Mouse (Mus musculus): Measurements from ENCODE around the gene Otx2. TPM values are rescaled to one million over a fixed set of nuclear protein-coding genes. Genes with fewer than 3 reads are reported as not detected.

Otx2 gene
- polyA plus RNA-seq, 1 experiment from 2014 or later: 13.9 TPM

GRCm38 (mm10) chr14:48659661-48660060 lies 14.0 kb downstream of the Otx2 start:
- Histone ChIP-seq H3K4me2 (replicated peaks; ENCODE audit: low read depth, low read length) (no peak overlapping the region), H3K27me3 (ENCODE audit: control insufficient read depth, insufficient read depth, low read length) (peaks cover 87% of the 10 kb centered on the region), H3K4me1 (replicated peaks; ENCODE audit: control insufficient read depth, insufficient read depth, low read length) (no peaks in the 10 kb centered on the region), H3K9ac (ENCODE audit: low read depth, low read length) (no peak overlapping the region), H3K27ac (ENCODE audit: low read depth, low read length) (no peak overlapping the region), H3K9me3 (ENCODE audit: control insufficient read depth, low read length) (no peaks in the 10 kb centered on the region), H3K4me3 (ENCODE audit: low read depth, low read length) (no peak overlapping the region), H3K36me3 (ENCODE audit: control insufficient read depth, insufficient read depth, low read length) (no peaks in the 10 kb centered on the region)
- 76% methylated on average over 4 of the region's 4 CpGs for WGBS
- DNase-seq (ENCODE audit: low spot score) (no peak), ATAC-seq (ENCODE audit: low FRiP score) (no peak)

GRCm38 (mm10) chr14:48657241-48657640 lies 16.4 kb downstream of the Otx2 start:
- H3K27ac ChIP-seq (ENCODE audit: low read depth, low read length): no peak overlapping the region
- H3K4me1 ChIP-seq (replicated peaks; ENCODE audit: control insufficient read depth, insufficient read depth, low read length): no peaks in the 10 kb centered on the region
- DNase-seq (ENCODE audit: low spot score): no peak
- WGBS: 78% methylated on average over 6 of the region's 6 CpGs
- no peaks in the 10 kb centered on the region for H3K36me3 ChIP-seq (ENCODE audit: control insufficient read depth, insufficient read depth, low read length)
- H3K27me3 ChIP-seq (ENCODE audit: control insufficient read depth, insufficient read depth, low read length): peaks cover 95% of the 10 kb centered on the region
- no peak for ATAC-seq (ENCODE audit: low FRiP score)
- no peak overlapping the region for H3K4me2 ChIP-seq (replicated peaks; ENCODE audit: low read depth, low read length)
- no peaks in the 10 kb centered on the region for H3K9me3 ChIP-seq (ENCODE audit: control insufficient read depth, low read length)
- no peak overlapping the region for H3K9ac ChIP-seq (ENCODE audit: low read depth, low read length)
- no peak overlapping the region for H3K4me3 ChIP-seq (ENCODE audit: low read depth, low read length)

GRCm38 (mm10) chr14:48656711-48657110 lies 16.9 kb downstream of the Otx2 start:
- H3K9me3 ChIP-seq (ENCODE audit: control insufficient read depth, low read length): no peaks in the 10 kb centered on the region
- H3K9ac ChIP-seq (ENCODE audit: low read depth, low read length): no peak overlapping the region
- no peak overlapping the region for H3K4me2 ChIP-seq (replicated peaks; ENCODE audit: low read depth, low read length)
- no peak overlapping the region for H3K4me3 ChIP-seq (ENCODE audit: low read depth, low read length)
- no peak for DNase-seq (ENCODE audit: low spot score)
- peaks cover 95% of the 10 kb centered on the region for H3K27me3 ChIP-seq (ENCODE audit: control insufficient read depth, insufficient read depth, low read length)
- H3K27ac ChIP-seq (ENCODE audit: low read depth, low read length): no peak overlapping the region
- H3K36me3 ChIP-seq (ENCODE audit: control insufficient read depth, insufficient read depth, low read length): no peaks in the 10 kb centered on the region
- ATAC-seq (ENCODE audit: low FRiP score): no peak
- H3K4me1 ChIP-seq (replicated peaks; ENCODE audit: control insufficient read depth, insufficient read depth, low read length): no peaks in the 10 kb centered on the region
- WGBS: 61% methylated on average over 4 of the region's 4 CpGs

GRCm38 (mm10) chr14:48655792-48656550 lies 17.6 kb downstream of the Otx2 start:
- Histone ChIP-seq H3K9ac (ENCODE audit: low read depth, low read length) (no peak overlapping the region), H3K4me3 (ENCODE audit: low read depth, low read length) (no peak overlapping the region), H3K36me3 (ENCODE audit: control insufficient read depth, insufficient read depth, low read length) (no peaks in the 10 kb centered on the region), H3K27ac (ENCODE audit: low read depth, low read length) (no peak overlapping the region), H3K27me3 (ENCODE audit: control insufficient read depth, insufficient read depth, low read length) (peaks cover 97% of the 10 kb centered on the region), H3K4me1 (replicated peaks; ENCODE audit: control insufficient read depth, insufficient read depth, low read length) (no peaks in the 10 kb centered on the region; the same call in 1 of the 2 replicates), H3K9me3 (ENCODE audit: control insufficient read depth, low read length) (no peaks in the 10 kb centered on the region), H3K4me2 (replicated peaks; ENCODE audit: low read depth, low read length) (no peak overlapping the region)
- 4% methylated on average over 21 of the region's 21 CpGs for WGBS
- DNase-seq (ENCODE audit: low spot score): peak; percentile 61
- ATAC-seq (ENCODE audit: low FRiP score): no peak

GRCm38 (mm10) chr14:48655073-48655791 lies 18.4 kb downstream of the Otx2 start:
- no peak for ATAC-seq (ENCODE audit: low FRiP score)
- no peaks in the 10 kb centered on the region for H3K9me3 ChIP-seq (ENCODE audit: control insufficient read depth, low read length)

GRCm38 (mm10) chr14:48654551-48655072 lies 19.0 kb downstream of the Otx2 start:
- 2% methylated on average over 20 of the region's 20 CpGs for WGBS
- no peak overlapping the region for H3K27ac ChIP-seq (ENCODE audit: low read depth, low read length)
- H3K9me3 ChIP-seq (ENCODE audit: control insufficient read depth, low read length): no peaks in the 10 kb centered on the region
- DNase-seq (ENCODE audit: low spot score) (peak; percentile 58), ATAC-seq (ENCODE audit: low FRiP score) (no peak)
- no peak overlapping the region for H3K4me3 ChIP-seq (ENCODE audit: low read depth, low read length)
- H3K4me1 ChIP-seq (replicated peaks; ENCODE audit: control insufficient read depth, insufficient read depth, low read length): no peaks in the 10 kb centered on the region; the same call in 1 of the 2 replicates
- no peak overlapping the region for H3K4me2 ChIP-seq (replicated peaks; ENCODE audit: low read depth, low read length)
- no peak overlapping the region for H3K9ac ChIP-seq (ENCODE audit: low read depth, low read length)
- no peaks in the 10 kb centered on the region for H3K36me3 ChIP-seq (ENCODE audit: control insufficient read depth, insufficient read depth, low read length)
- H3K27me3 ChIP-seq (ENCODE audit: control insufficient read depth, insufficient read depth, low read length): peaks cover 88% of the 10 kb centered on the region

More at GRCm38 (mm10) chr14:48655073-48655791, 18.4 kb downstream of the Otx2 start:
- H3K27me3 ChIP-seq (ENCODE audit: control insufficient read depth, insufficient read depth, low read length): peaks cover 95% of the 10 kb centered on the region
- no peak overlapping the region; the same call in 1 of the 2 replicates for H3K4me3 ChIP-seq (ENCODE audit: low read depth, low read length)
- no peak overlapping the region for H3K27ac ChIP-seq (ENCODE audit: low read depth, low read length)
- under 1% methylated on average over 33 of the region's 33 CpGs for WGBS
- peak; percentile 64 for DNase-seq (ENCODE audit: low spot score)
- H3K4me1 ChIP-seq (replicated peaks; ENCODE audit: control insufficient read depth, insufficient read depth, low read length): no peaks in the 10 kb centered on the region; the same call in 1 of the 2 replicates
- H3K9ac ChIP-seq (ENCODE audit: low read depth, low read length): no peak overlapping the region
- H3K4me2 ChIP-seq (replicated peaks; ENCODE audit: low read depth, low read length): no peak overlapping the region
- H3K36me3 ChIP-seq (ENCODE audit: control insufficient read depth, insufficient read depth, low read length): no peaks in the 10 kb centered on the region

- Histone ChIP-seq H3K4me1 (replicated peaks; ENCODE audit: control insufficient read depth, insufficient read depth, low read length) (no peaks in the 10 kb centered on the region; the same call in 1 of the 2 replicates), H3K27ac (ENCODE audit: low read depth, low read length) (no peak overlapping the region), H3K9ac (ENCODE audit: low read depth, low read length) (no peak overlapping the region), H3K4me2 (replicated peaks; ENCODE audit: low read depth, low read length) (no peak overlapping the region), H3K9me3 (ENCODE audit: control insufficient read depth, low read length) (no peaks in the 10 kb centered on the region), H3K27me3 (ENCODE audit: control insufficient read depth, insufficient read depth, low read length) (peaks cover 81% of the 10 kb centered on the region), H3K4me3 (ENCODE audit: low read depth, low read length) (no peak overlapping the region), H3K36me3 (ENCODE audit: control insufficient read depth, insufficient read depth, low read length) (no peaks in the 10 kb centered on the region)
- DNase-seq (ENCODE audit: low spot score): peak; percentile 59
- ATAC-seq (ENCODE audit: low FRiP score): no peak
- WGBS: 6% methylated on average over 22 of the region's 22 CpGs
Observed at GRCm38 (mm10) chr14:48653676-48654510, 19.7 kb downstream of the Otx2 start.

GRCm38 (mm10) chr14:48653081-48653480 lies 20.5 kb downstream of the Otx2 start:
- H3K9me3 ChIP-seq (ENCODE audit: control insufficient read depth, low read length): no peaks in the 10 kb centered on the region
- WGBS: 60% methylated on average over 3 of the region's 3 CpGs
- H3K4me2 ChIP-seq (replicated peaks; ENCODE audit: low read depth, low read length): no peak overlapping the region
- H3K27ac ChIP-seq (ENCODE audit: low read depth, low read length): no peak overlapping the region
- H3K9ac ChIP-seq (ENCODE audit: low read depth, low read length): no peak overlapping the region
- no peaks in the 10 kb centered on the region; the same call in 1 of the 2 replicates for H3K4me1 ChIP-seq (replicated peaks; ENCODE audit: control insufficient read depth, insufficient read depth, low read length)
- no peak overlapping the region for H3K4me3 ChIP-seq (ENCODE audit: low read depth, low read length)
- no peaks in the 10 kb centered on the region for H3K36me3 ChIP-seq (ENCODE audit: control insufficient read depth, insufficient read depth, low read length)
- DNase-seq (ENCODE audit: low spot score) (peak; percentile 42), ATAC-seq (ENCODE audit: low FRiP score) (no peak)
- H3K27me3 ChIP-seq (ENCODE audit: control insufficient read depth, insufficient read depth, low read length): peaks cover 73% of the 10 kb centered on the region

Measured in hindbrain, embryonic 11.5 days (tissue).